Mouse (Mus musculus) cerebellum, adult 2 months (tissue): Measurements from ENCODE around the gene Rwdd3.

Experiments
- CTCF ChIP-seq: fragments of 200-500 bp; IDR thresholded peaks from 2 replicates; pipeline ENCODE4 v1.5.1; 2011; ENCODE audit warnings: low read depth, mild to moderate bottlenecking, control low read depth, low read length, moderate library complexity, borderline replicate concordance; ENCODE audit not compliant: insufficient read depth
- POLR2A ChIP-seq: fragments of 200-500 bp; IDR thresholded peaks from 2 replicates; pipeline ENCODE4 v1.6.1; 2011; ENCODE audit warnings: low read length, control low read depth, borderline replicate concordance; ENCODE audit not compliant: insufficient read depth

GRCm38 (mm10) chr3:121174248-121174945, 2.9 kb upstream of the Rwdd3 start:
- no peak for TF ChIP-seq POLR2A
- TF ChIP-seq CTCF: no peak
